Mouse (Mus musculus) heart, embryonic 16.5 days (tissue): Measurements from ENCODE around the gene Chd4. TPM values are rescaled to one million over a fixed set of nuclear protein-coding genes. Genes with fewer than 3 reads are reported as not detected.
A peak's percentile ranks its signal among the peaks of the same experiment; 100 is the strongest.

Experiments
- ATAC-seq: fragments of 200-750 bp; cut with Nextera tagmentation; replicated peaks from 2 replicates; pipeline ENCODE4 v1.8.0; 2017; ENCODE audit warnings: moderate number of reproducible peaks; ENCODE audit not compliant: insufficient read depth, low FRiP score; ENCODE audit errors: extremely low read depth
- H3K27ac ChIP-seq: fragments of 300-500 bp; sonication (generic); 2 replicates; pipeline ENCODE4 v1.5.1; 2014; ENCODE audit warnings: mild to moderate bottlenecking, low read length, control low read depth, moderate library complexity
- H3K27me3 ChIP-seq: fragments of 300-500 bp; sonication (generic); 2 replicates; pipeline ENCODE4 v1.6.1; 2014; ENCODE audit warnings: low read length, mixed read lengths; ENCODE audit not compliant: control insufficient read depth, insufficient read depth
- H3K36me3 ChIP-seq: fragments of 300-500 bp; sonication (generic); 2 replicates; pipeline ENCODE4 v1.6.1; 2014; ENCODE audit not compliant: control insufficient read depth, insufficient read depth
- H3K4me1 ChIP-seq: fragments of 300-500 bp; sonication (generic); 2 replicates; pipeline ENCODE4 v1.6.1; 2014; ENCODE audit warnings: low read length, mixed read lengths; ENCODE audit not compliant: control insufficient read depth, insufficient read depth
- H3K4me2 ChIP-seq: fragments of 300-500 bp; sonication (generic); 2 replicates; pipeline ENCODE4 v1.6.1; 2014; ENCODE audit warnings: low read depth, mild to moderate bottlenecking, control low read depth, low read length
- H3K4me3 ChIP-seq: fragments of 300-500 bp; sonication (generic); 2 replicates; pipeline ENCODE4 v1.5.1; 2014; ENCODE audit warnings: mild to moderate bottlenecking, control low read depth, low read length
- H3K9ac ChIP-seq: fragments of 300-500 bp; sonication (generic); 2 replicates; pipeline ENCODE4 v1.6.1; 2014; ENCODE audit warnings: low read length, control low read depth
- H3K9me3 ChIP-seq: fragments of 300-500 bp; sonication (generic); replicated peaks from 2 replicates; pipeline ENCODE4 v1.6.1; 2016; ENCODE audit warnings: low read length; ENCODE audit not compliant: control insufficient read depth
- WGBS: fragments of 180-500 bp; shearing (Covaris S2); extraction: QIAGEN DNeasy Blood & Tissue Kit; methylation state at CpG from one replicate; pipeline ENCODE4 v1.1.7; 2014; 5-methylcytosine and 5-hydroxymethylcytosine counted together
- polyA plus RNA-seq: library from polyadenylated mRNA; unstranded; fragments of >200 nt; fragmentation: Nextera tagmentation; extraction: Ambion mirVana; gene quantifications from 2 replicates; pipeline ENCODE4 v1.2.1, GENCODE M21; 2015

Gene Chd4
- polyA plus RNA-seq, 1 experiment from 2014 or later = 50.6 TPM

GRCm38 (mm10) chr6:125165328-125165891 is 69.6 kb downstream of the Chd4 start:
- H3K4me3 ChIP-seq = peak overlapping the region; percentile 90
- peaks cover 33% of the 10 kb centered on the region for H3K4me1 ChIP-seq
- peak overlapping the region; percentile 99 for H3K9ac ChIP-seq
- peaks cover 37% of the 10 kb centered on the region for H3K36me3 ChIP-seq
- no peaks in the 10 kb centered on the region for H3K9me3 ChIP-seq
- H3K4me2 ChIP-seq = peak overlapping the region; percentile 76
- peak overlapping the region; percentile 99 for H3K27ac ChIP-seq
- H3K27me3 ChIP-seq = no peaks in the 10 kb centered on the region
- 0% methylated on average over 36 of the region's 36 CpGs for WGBS
- peak; percentile 84 for ATAC-seq

GRCm38 (mm10) chr6:125166051-125166751 is 70.4 kb downstream of the Chd4 start, which contains the start of gene Gapdh:
Gapdh (minus strand) TSS chr6:125166467.
- Histone ChIP-seq H3K9ac (peak within 1 kb of the TSS; percentile 99), H3K27ac (peak within 1 kb of the TSS; percentile 99), H3K27me3 (no peaks in the 10 kb centered on the region), H3K4me3 (peak within 1 kb of the TSS; percentile 90), H3K4me1 (peaks cover 28% of the 10 kb centered on the region), H3K36me3 (peaks cover 40% of the 10 kb centered on the region), H3K4me2 (peak within 1 kb of the TSS; percentile 76), H3K9me3 (no peaks in the 10 kb centered on the region)
- ATAC-seq = peak; percentile 80
- 0% methylated on average over 16 of the region's 18 CpGs for WGBS

- no peaks in the 10 kb centered on the region for H3K27me3 ChIP-seq
- no peaks in the 10 kb centered on the region for H3K9me3 ChIP-seq
- peak; percentile 61 for ATAC-seq
- peak overlapping the region; percentile 90 for H3K4me3 ChIP-seq
- H3K9ac ChIP-seq = peak overlapping the region; percentile 82
- H3K27ac ChIP-seq = peak overlapping the region; percentile 99
- peak overlapping the region; percentile 75 for H3K4me2 ChIP-seq
- H3K4me1 ChIP-seq = peaks cover 24% of the 10 kb centered on the region
- 19% methylated on average over 10 of the region's 10 CpGs for WGBS
- H3K36me3 ChIP-seq = peaks cover 48% of the 10 kb centered on the region
Measured at GRCm38 (mm10) chr6:125166861-125167650, 71.3 kb downstream of the Chd4 start.

- Histone ChIP-seq H3K9me3 (no peaks in the 10 kb centered on the region), H3K9ac (peak overlapping the region; percentile 34; the same call in 1 of the 2 replicates), H3K4me3 (no peak overlapping the region), H3K4me2 (no peak overlapping the region), H3K36me3 (peaks cover 53% of the 10 kb centered on the region), H3K4me1 (peaks cover 24% of the 10 kb centered on the region), H3K27ac (peak overlapping the region; percentile 99), H3K27me3 (no peaks in the 10 kb centered on the region)
- 86% methylated on average over 14 of the region's 14 CpGs for WGBS
- no peak for ATAC-seq
Measured at GRCm38 (mm10) chr6:125168086-125168485, 72.3 kb downstream of the Chd4 start.

- Histone ChIP-seq H3K4me1 (peaks cover 19% of the 10 kb centered on the region), H3K36me3 (peaks cover 66% of the 10 kb centered on the region), H3K4me2 (no peak overlapping the region), H3K9me3 (no peaks in the 10 kb centered on the region), H3K27me3 (no peaks in the 10 kb centered on the region), H3K27ac (peak overlapping the region; percentile 60), H3K4me3 (no peak overlapping the region), H3K9ac (0 out of 2 replicates have a peak overlapping the region, but pooled peaks have one; percentile 2)
- 70% methylated on average over 6 of the region's 6 CpGs for WGBS
- no peak for ATAC-seq
Measured at GRCm38 (mm10) chr6:125170194-125170593, 74.4 kb downstream of the Chd4 start.

- Histone ChIP-seq H3K4me2 (no peak overlapping the region), H3K9ac (0 out of 2 replicates have a peak overlapping the region, but pooled peaks have one; percentile 8), H3K9me3 (no peaks in the 10 kb centered on the region), H3K36me3 (peaks cover 88% of the 10 kb centered on the region), H3K4me1 (peaks cover 9% of the 10 kb centered on the region), H3K27me3 (no peaks in the 10 kb centered on the region), H3K27ac (no peak overlapping the region), H3K4me3 (no peak overlapping the region)
- 73% methylated on average over 2 of the region's 2 CpGs for WGBS
- ATAC-seq = no peak
Measured at GRCm38 (mm10) chr6:125172474-125172873, 76.7 kb downstream of the Chd4 start.

GRCm38 (mm10) chr6:125173256-125173655 is 77.5 kb downstream of the Chd4 start:
- peaks cover 93% of the 10 kb centered on the region for H3K36me3 ChIP-seq
- peaks cover 3% of the 10 kb centered on the region; the same call in 1 of the 2 replicates for H3K4me1 ChIP-seq
- H3K27me3 ChIP-seq = no peaks in the 10 kb centered on the region
- no peaks in the 10 kb centered on the region for H3K9me3 ChIP-seq
- H3K4me2 ChIP-seq = no peak overlapping the region
- H3K4me3 ChIP-seq = no peak overlapping the region
- ATAC-seq = no peak
- H3K9ac ChIP-seq = no peak overlapping the region
- H3K27ac ChIP-seq = no peak overlapping the region
- WGBS = 88% methylated on average over 7 of the region's 7 CpGs

- H3K4me2 ChIP-seq = no peak overlapping the region
- ATAC-seq = no peak
Measured at GRCm38 (mm10) chr6:125175469-125175868, 79.7 kb downstream of the Chd4 start.

More at GRCm38 (mm10) chr6:125175469-125175868, 79.7 kb downstream of the Chd4 start:
- Histone ChIP-seq H3K4me3 (no peak overlapping the region), H3K27me3 (no peaks in the 10 kb centered on the region), H3K9ac (no peak overlapping the region), H3K4me1 (peaks cover 3% of the 10 kb centered on the region; the same call in 1 of the 2 replicates), H3K27ac (no peak overlapping the region), H3K36me3 (peaks cover 92% of the 10 kb centered on the region), H3K9me3 (no peaks in the 10 kb centered on the region)
- 92% methylated on average over 5 of the region's 5 CpGs for WGBS
